Mouse (Mus musculus) megakaryocyte, embryonic 14.5 days (primary cell): ENCODE results near the gene Mre11a. TPM values are rescaled to one million over a fixed set of nuclear protein-coding genes. Genes with fewer than 3 reads are reported as not detected.

Experiments used
- H3K27me3 ChIP-seq: replicated peaks from 2 replicates; pipeline ENCODE3; 2012; ENCODE audit warnings: inconsistent platforms
- H3K36me3 ChIP-seq: replicated peaks from 2 replicates; pipeline ENCODE3; 2012; ENCODE audit warnings: low read length, inconsistent platforms, mixed read lengths
- H3K4me1 ChIP-seq: 2 replicates; pipeline ENCODE4 v1.6.1; 2012; ENCODE audit warnings: inconsistent platforms
- H3K4me3 ChIP-seq: replicated peaks from 2 replicates; pipeline ENCODE3; 2012; ENCODE audit warnings: moderate library complexity, mild to moderate bottlenecking, inconsistent platforms
- H3K9me3 ChIP-seq: 2 replicates; pipeline ENCODE4 v1.6.1; 2012; ENCODE audit warnings: inconsistent platforms
- FLI1 ChIP-seq: IDR thresholded peaks from 2 replicates; pipeline ENCODE4 v1.6.1; 2012; ENCODE audit warnings: low read length, inconsistent platforms, mixed read lengths
- GATA1 ChIP-seq: IDR thresholded peaks from 3 replicates; pipeline ENCODE4 v1.6.1; 2012; ENCODE audit warnings: mixed read lengths, low read length, inconsistent platforms, borderline replicate concordance
- polyA plus RNA-seq: library from polyadenylated mRNA; stranded (reverse); fragments of >175 nt; gene quantifications from 2 replicates; pipeline ENCODE4 v1.2.3, GENCODE M21; 2012; ENCODE audit warnings: low replicate concordance; ENCODE audit not compliant: insufficient read depth

The Mre11a gene
- polyA plus RNA-seq: 2.3 and 2.8 TPM in 2 replicates

GRCm38 (mm10) chr9:14784039-14785002, at the start of gene Mre11a, which contains the start of gene Ankrd49:
Mre11a (plus strand) TSS chr9:14784654.
Ankrd49 (minus strand) TSS chr9:14784856.
- Histone ChIP-seq H3K4me1 (peaks cover 37% of the 10 kb centered on the region), H3K9me3 (no peaks in the 10 kb centered on the region), H3K4me3 (peak within 1 kb of the TSS; percentile 95), H3K27me3 (no peaks in the 10 kb centered on the region), H3K36me3 (peaks cover 66% of the 10 kb centered on the region)
- TF ChIP-seq GATA1: no peak
- no peak for TF ChIP-seq FLI1

- Histone ChIP-seq H3K4me3 (no peak overlapping the region), H3K9me3 (no peaks in the 10 kb centered on the region), H3K36me3 (no peaks in the 10 kb centered on the region), H3K4me1 (no peaks in the 10 kb centered on the region; the same call in 1 of the 2 replicates), H3K27me3 (peaks cover 21% of the 10 kb centered on the region)
- TF ChIP-seq GATA1: no peak
- TF ChIP-seq FLI1: no peak
These were observed 44.8 kb upstream of the Mre11a start for GRCm38 (mm10) chr9:14739498-14740150.

GRCm38 (mm10) chr9:14740151-14740924, 44.1 kb upstream of the Mre11a start, which contains the start of gene Piwil4:
Piwil4 (minus strand) TSS chr9:14740733.
- H3K36me3 ChIP-seq: no peaks in the 10 kb centered on the region
- H3K9me3 ChIP-seq: no peaks in the 10 kb centered on the region
- no peak within 1 kb of the TSS for H3K4me3 ChIP-seq
- TF ChIP-seq GATA1 (no peak), FLI1 (no peak)
- peaks cover 18% of the 10 kb centered on the region for H3K27me3 ChIP-seq
- H3K4me1 ChIP-seq: no peaks in the 10 kb centered on the region; the same call in 1 of the 2 replicates

- no peaks in the 10 kb centered on the region for H3K36me3 ChIP-seq
- H3K4me3 ChIP-seq: peak overlapping the region; percentile 89
These were observed 33.5 kb upstream of the Mre11a start for GRCm38 (mm10) chr9:14750901-14751502.

GRCm38 (mm10) chr9:14751503-14752000, 32.9 kb upstream of the Mre11a start:
- H3K9me3 ChIP-seq: peaks cover 8% of the 10 kb centered on the region; the same call in 1 of the 2 replicates
- H3K4me1 ChIP-seq: peaks cover 16% of the 10 kb centered on the region
- peak overlapping the region; percentile 89 for H3K4me3 ChIP-seq
- H3K36me3 ChIP-seq: no peaks in the 10 kb centered on the region
- no peak for TF ChIP-seq GATA1
- TF ChIP-seq FLI1: no peak
- peaks cover 62% of the 10 kb centered on the region for H3K27me3 ChIP-seq

More at GRCm38 (mm10) chr9:14750901-14751502, 33.5 kb upstream of the Mre11a start:
- Histone ChIP-seq H3K4me1 (peaks cover 16% of the 10 kb centered on the region), H3K27me3 (peaks cover 61% of the 10 kb centered on the region), H3K9me3 (peaks cover 8% of the 10 kb centered on the region; the same call in 1 of the 2 replicates)
- TF ChIP-seq FLI1: no peak
- no peak for TF ChIP-seq GATA1

- TF ChIP-seq GATA1 (no peak), FLI1 (no peak)
- peak within 1 kb of the TSS; percentile 89 for H3K4me3 ChIP-seq
These were observed 32.4 kb upstream of the Mre11a start, which contains the start of gene Fut4 for GRCm38 (mm10) chr9:14752001-14752522. Fut4 (minus strand) TSS chr9:14752393.

GRCm38 (mm10) chr9:14753947-14754346, 30.5 kb upstream of the Mre11a start:
- no peak for TF ChIP-seq FLI1
- no peak for TF ChIP-seq GATA1
- Histone ChIP-seq H3K4me1 (peaks cover 22% of the 10 kb centered on the region), H3K36me3 (no peaks in the 10 kb centered on the region), H3K9me3 (peaks cover 8% of the 10 kb centered on the region; the same call in 1 of the 2 replicates), H3K4me3 (no peak overlapping the region), H3K27me3 (peaks cover 56% of the 10 kb centered on the region)

More at GRCm38 (mm10) chr9:14752001-14752522, 32.4 kb upstream of the Mre11a start, which contains the start of gene Fut4:
- H3K9me3 ChIP-seq: peaks cover 8% of the 10 kb centered on the region; the same call in 1 of the 2 replicates
- no peaks in the 10 kb centered on the region for H3K36me3 ChIP-seq
- H3K27me3 ChIP-seq: peaks cover 63% of the 10 kb centered on the region
- peaks cover 16% of the 10 kb centered on the region for H3K4me1 ChIP-seq

- no peaks in the 10 kb centered on the region for H3K36me3 ChIP-seq
- peaks cover 25% of the 10 kb centered on the region for H3K4me1 ChIP-seq
- no peak overlapping the region for H3K4me3 ChIP-seq
- no peak for TF ChIP-seq FLI1
- TF ChIP-seq GATA1: no peak
- H3K27me3 ChIP-seq: peaks cover 52% of the 10 kb centered on the region
- peaks cover 8% of the 10 kb centered on the region; the same call in 1 of the 2 replicates for H3K9me3 ChIP-seq
These were observed 30.0 kb upstream of the Mre11a start for GRCm38 (mm10) chr9:14754469-14754868.
